Mouse (Mus musculus) brain, embryonic 14.5 days (tissue): ENCODE results near the gene Ccdc148.

Source experiments
- CTCF ChIP-seq: fragments of 200-500 bp; IDR thresholded peaks from 2 replicates; pipeline ENCODE4 v1.5.1; 2012; ENCODE audit warnings: inconsistent platforms, mild to moderate bottlenecking, moderate library complexity, borderline replicate concordance; ENCODE audit not compliant: insufficient read depth, insufficient read length; ENCODE audit errors: extremely low read depth
- POLR2A ChIP-seq: fragments of 200-500 bp; IDR thresholded peaks from 2 replicates; pipeline ENCODE4 v1.6.1; 2012; ENCODE audit warnings: mild to moderate bottlenecking, inconsistent platforms, borderline replicate concordance; ENCODE audit not compliant: poor library complexity, insufficient read depth, insufficient read length, severe bottlenecking; ENCODE audit errors: extremely low read depth

DNA sequence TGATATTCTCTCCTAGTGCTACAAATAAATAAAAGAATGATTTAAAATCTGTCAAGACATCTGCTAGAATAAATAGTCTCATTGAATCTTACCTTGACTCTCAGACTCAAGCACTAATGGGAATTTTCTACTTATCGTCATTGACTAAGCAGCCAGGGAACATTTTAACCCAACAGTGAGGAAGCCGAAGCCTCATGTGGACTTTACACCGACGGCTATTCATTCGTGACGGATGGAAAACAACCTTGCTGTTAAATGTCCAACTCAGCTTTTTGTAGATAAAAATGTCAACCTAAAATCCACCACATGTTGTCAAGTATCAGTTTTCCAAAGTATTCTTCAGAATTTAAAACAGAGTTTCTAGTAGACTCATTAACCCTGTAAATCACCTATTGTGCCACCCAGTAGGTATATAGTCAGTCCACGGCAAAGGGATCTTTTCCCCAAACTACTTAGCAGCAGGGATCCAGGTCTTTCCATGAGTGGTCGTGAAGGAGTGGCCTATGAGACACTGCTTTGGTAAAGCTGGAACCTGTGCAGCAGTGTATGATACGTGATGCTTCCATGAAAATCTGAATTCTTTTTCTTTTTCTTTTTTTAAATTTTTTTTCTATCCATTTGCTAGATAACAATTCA is 9.2 kb upstream of the Ccdc148 start:
- no peak for TF ChIP-seq POLR2A
- TF ChIP-seq CTCF = no peak
